Mouse (Mus musculus): Measurements from ENCODE around the gene Mme. TPM values are rescaled to one million over a fixed set of nuclear protein-coding genes. Genes with fewer than 3 reads are reported as not detected.

The Mme gene
- polyA plus RNA-seq, 1 experiment from 2014 or later = 3.3 TPM

DNA sequence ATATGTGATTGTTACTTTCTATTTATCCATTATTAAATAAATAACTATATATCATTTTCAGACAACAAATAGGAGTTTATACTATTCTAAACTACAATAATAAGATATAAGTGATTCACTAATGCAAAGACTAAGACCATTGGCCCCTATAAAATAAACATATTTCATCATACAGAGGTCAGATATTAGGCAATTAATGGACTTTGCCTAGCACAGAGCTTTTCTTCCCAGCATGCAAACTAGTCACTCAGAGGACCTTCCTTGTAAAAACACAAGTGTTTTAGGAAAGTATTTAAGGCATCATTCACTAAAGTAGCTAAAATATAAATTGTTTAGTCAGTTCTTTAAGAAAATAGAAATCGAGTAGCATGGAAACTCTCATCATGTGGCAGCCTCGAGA, 149.4 kb downstream of the Mme start:
- no peak for ATAC-seq (ENCODE audit: low FRiP score, low TSS enrichment)
- H3K36me3 ChIP-seq (ENCODE audit: control insufficient read depth, insufficient read depth, low read length) = no peaks in the 10 kb centered on the region
- no peaks in the 10 kb centered on the region for H3K4me1 ChIP-seq (ENCODE audit: control insufficient read depth, insufficient read depth, low read length)
- DNase-seq = no peak
- H3K9ac ChIP-seq (replicated peaks; ENCODE audit: low read length) = no peak overlapping the region
- no peaks in the 10 kb centered on the region for H3K9me3 ChIP-seq (ENCODE audit: control insufficient read depth, low read length)
- H3K27me3 ChIP-seq (ENCODE audit: control insufficient read depth, insufficient read depth, low read length) = no peaks in the 10 kb centered on the region
- 91% methylated on average over 2 of the region's 2 CpGs for WGBS
- H3K4me2 ChIP-seq (ENCODE audit: low read length) = no peak overlapping the region
- no peak overlapping the region for H3K4me3 ChIP-seq (replicated peaks; ENCODE audit: low read depth, low read length)
- H3K27ac ChIP-seq (replicated peaks; ENCODE audit: low read depth, low read length) = no peak overlapping the region

DNA sequence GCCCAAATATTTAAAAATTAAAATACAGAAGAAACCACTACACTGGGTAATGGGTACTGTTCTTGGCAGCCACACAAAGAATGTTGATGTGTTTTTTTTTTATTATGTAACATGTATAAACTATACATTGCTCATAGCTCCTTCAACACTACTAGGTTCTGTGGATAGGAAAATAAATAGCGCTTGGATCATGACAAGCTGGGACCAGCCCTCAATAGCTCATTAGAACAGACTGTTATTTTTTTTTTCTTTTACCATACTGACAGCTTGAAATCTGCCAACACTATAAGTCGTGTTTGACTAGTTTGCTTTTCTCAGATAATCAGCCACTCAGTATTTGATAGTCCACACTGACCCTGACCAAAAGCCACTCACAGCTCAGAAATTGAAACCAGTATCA, 150.0 kb downstream of the Mme start:
- no peak overlapping the region for H3K4me3 ChIP-seq (replicated peaks; ENCODE audit: low read depth, low read length)
- no peak overlapping the region for H3K27ac ChIP-seq (replicated peaks; ENCODE audit: low read depth, low read length)
- no peaks in the 10 kb centered on the region for H3K4me1 ChIP-seq (ENCODE audit: control insufficient read depth, insufficient read depth, low read length)
- no peaks in the 10 kb centered on the region for H3K27me3 ChIP-seq (ENCODE audit: control insufficient read depth, insufficient read depth, low read length)
- no peaks in the 10 kb centered on the region for H3K9me3 ChIP-seq (ENCODE audit: control insufficient read depth, low read length)
- no peaks in the 10 kb centered on the region for H3K36me3 ChIP-seq (ENCODE audit: control insufficient read depth, insufficient read depth, low read length)
- no peak overlapping the region for H3K4me2 ChIP-seq (ENCODE audit: low read length)
- WGBS = 84% methylated on average over 2 of the region's 2 CpGs
- DNase-seq = no peak
- ATAC-seq (ENCODE audit: low FRiP score, low TSS enrichment) = no peak
- no peak overlapping the region for H3K9ac ChIP-seq (replicated peaks; ENCODE audit: low read length)

DNA sequence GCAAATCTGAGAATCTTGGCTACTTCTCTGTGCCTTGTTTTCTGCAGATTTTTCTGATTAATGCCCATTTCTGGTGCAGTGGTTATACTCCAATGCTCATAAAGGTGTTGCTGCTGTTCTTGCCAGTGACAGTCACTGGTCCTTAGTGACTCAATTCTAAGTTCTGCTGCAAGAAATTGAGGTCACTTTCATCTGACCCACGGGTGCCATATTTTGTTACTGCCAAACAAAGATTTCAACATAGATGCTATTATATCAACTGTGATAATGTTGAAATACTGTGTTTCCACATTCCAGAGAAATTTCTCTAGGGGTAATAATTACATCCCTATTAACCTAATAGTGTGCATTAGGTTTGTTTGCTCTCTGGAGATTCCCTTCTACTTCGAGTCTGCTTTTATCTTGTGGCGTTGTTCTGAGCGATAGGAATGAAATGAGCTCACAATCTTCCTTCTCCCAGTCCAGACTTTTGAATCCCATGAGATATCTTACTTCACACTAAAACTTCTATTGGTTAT, 153.1 kb downstream of the Mme start:
- no peak overlapping the region for H3K4me3 ChIP-seq (replicated peaks; ENCODE audit: low read depth, low read length)
- no peak for ATAC-seq (ENCODE audit: low FRiP score, low TSS enrichment)
- 94% methylated on average over 4 of the region's 4 CpGs for WGBS

DNA sequence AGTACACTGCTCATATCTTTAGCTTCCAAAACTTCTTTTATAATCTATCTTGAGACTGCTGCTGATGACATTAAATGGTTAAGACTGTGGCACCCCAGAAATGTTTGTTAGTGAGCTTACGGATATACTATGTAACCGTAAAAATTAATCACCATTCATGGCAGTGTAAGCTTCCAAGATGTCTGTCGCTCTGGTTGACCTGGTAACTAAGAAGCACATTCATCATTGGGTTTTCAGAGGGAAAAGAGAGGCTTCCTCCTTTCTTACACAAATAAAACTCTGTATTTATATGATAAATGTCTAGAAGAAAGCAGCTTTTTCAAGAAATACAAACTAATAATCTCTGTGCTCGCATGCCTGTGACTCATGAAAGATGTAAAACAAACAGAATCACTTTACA, 156.8 kb downstream of the Mme start:
- Histone ChIP-seq H3K27me3 (ENCODE audit: control insufficient read depth, insufficient read depth, low read length) (no peaks in the 10 kb centered on the region), H3K9ac (replicated peaks; ENCODE audit: low read length) (no peak overlapping the region), H3K36me3 (ENCODE audit: control insufficient read depth, insufficient read depth, low read length) (no peaks in the 10 kb centered on the region), H3K9me3 (ENCODE audit: control insufficient read depth, low read length) (no peaks in the 10 kb centered on the region), H3K4me1 (ENCODE audit: control insufficient read depth, insufficient read depth, low read length) (no peaks in the 10 kb centered on the region), H3K4me3 (replicated peaks; ENCODE audit: low read depth, low read length) (no peak overlapping the region), H3K4me2 (ENCODE audit: low read length) (no peak overlapping the region), H3K27ac (replicated peaks; ENCODE audit: low read depth, low read length) (no peak overlapping the region)
- 81% methylated on average over 4 of the region's 4 CpGs for WGBS
- ATAC-seq (ENCODE audit: low FRiP score, low TSS enrichment) = no peak
- DNase-seq = no peak

More for the DNA sequence above, 153.1 kb downstream of the Mme start:
- no peak for DNase-seq
- no peak overlapping the region for H3K27ac ChIP-seq (replicated peaks; ENCODE audit: low read depth, low read length)
- H3K9ac ChIP-seq (replicated peaks; ENCODE audit: low read length) = no peak overlapping the region
- no peaks in the 10 kb centered on the region for H3K4me1 ChIP-seq (ENCODE audit: control insufficient read depth, insufficient read depth, low read length)
- no peaks in the 10 kb centered on the region for H3K9me3 ChIP-seq (ENCODE audit: control insufficient read depth, low read length)
- no peak overlapping the region for H3K4me2 ChIP-seq (ENCODE audit: low read length)
- H3K27me3 ChIP-seq (ENCODE audit: control insufficient read depth, insufficient read depth, low read length) = no peaks in the 10 kb centered on the region
- H3K36me3 ChIP-seq (ENCODE audit: control insufficient read depth, insufficient read depth, low read length) = no peaks in the 10 kb centered on the region

DNA sequence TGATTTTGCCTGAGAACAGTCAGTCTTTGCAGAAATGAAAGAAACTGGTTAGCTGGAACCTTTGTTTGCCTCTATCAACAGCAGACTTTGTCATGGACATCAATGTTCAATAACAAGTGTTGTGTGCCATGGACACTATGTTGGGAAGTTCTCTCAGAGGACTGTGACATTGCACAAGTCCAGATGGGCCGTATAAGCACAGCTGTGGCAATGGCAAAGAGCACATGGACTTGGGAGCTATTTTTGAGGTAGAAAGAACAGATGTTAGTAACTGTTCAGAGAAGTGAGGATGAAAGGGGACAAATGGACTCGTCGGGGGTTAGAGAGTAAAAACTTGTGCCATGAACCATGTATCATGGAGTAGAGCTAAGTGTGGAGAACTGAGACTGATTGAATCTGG, 165.1 kb downstream of the Mme start:
- Histone ChIP-seq H3K36me3 (ENCODE audit: control insufficient read depth, insufficient read depth, low read length) (no peaks in the 10 kb centered on the region), H3K4me3 (replicated peaks; ENCODE audit: low read depth, low read length) (no peak overlapping the region), H3K9ac (replicated peaks; ENCODE audit: low read length) (no peak overlapping the region), H3K4me1 (ENCODE audit: control insufficient read depth, insufficient read depth, low read length) (no peaks in the 10 kb centered on the region), H3K27ac (replicated peaks; ENCODE audit: low read depth, low read length) (no peak overlapping the region), H3K27me3 (ENCODE audit: control insufficient read depth, insufficient read depth, low read length) (no peaks in the 10 kb centered on the region), H3K4me2 (ENCODE audit: low read length) (no peak overlapping the region), H3K9me3 (ENCODE audit: control insufficient read depth, low read length) (no peaks in the 10 kb centered on the region)
- ATAC-seq (ENCODE audit: low FRiP score, low TSS enrichment) (no peak), DNase-seq (no peak)
- 89% methylated on average over 3 of the region's 3 CpGs for WGBS

DNA sequence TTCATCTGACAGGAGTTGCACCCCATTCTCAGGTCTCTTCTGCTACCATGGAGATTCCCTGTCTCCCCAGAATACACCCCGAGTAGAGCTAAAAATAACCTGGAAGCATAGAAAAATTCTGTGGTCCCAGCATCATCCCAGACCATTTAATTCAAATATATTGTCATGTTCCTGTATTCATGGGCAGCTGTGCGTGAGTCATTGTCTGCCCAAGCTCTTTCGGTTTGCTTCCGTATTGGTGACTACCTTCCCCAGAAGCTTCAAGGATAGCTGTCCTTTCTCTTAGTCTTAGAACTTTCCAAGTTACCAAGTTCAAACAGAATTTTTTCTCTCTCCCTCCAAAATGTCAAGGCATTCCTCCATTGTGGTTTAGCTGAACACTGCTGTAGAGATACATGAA, 169.7 kb downstream of the Mme start:
- H3K9me3 ChIP-seq (ENCODE audit: control insufficient read depth, low read length) = no peaks in the 10 kb centered on the region
- H3K4me1 ChIP-seq (ENCODE audit: control insufficient read depth, insufficient read depth, low read length) = no peaks in the 10 kb centered on the region
- 80% methylated on average over 4 of the region's 4 CpGs for WGBS
- DNase-seq (no peak), ATAC-seq (ENCODE audit: low FRiP score, low TSS enrichment) (no peak)
- no peak overlapping the region for H3K4me3 ChIP-seq (replicated peaks; ENCODE audit: low read depth, low read length)
- no peaks in the 10 kb centered on the region for H3K36me3 ChIP-seq (ENCODE audit: control insufficient read depth, insufficient read depth, low read length)
- H3K27me3 ChIP-seq (ENCODE audit: control insufficient read depth, insufficient read depth, low read length) = no peaks in the 10 kb centered on the region
- H3K27ac ChIP-seq (replicated peaks; ENCODE audit: low read depth, low read length) = no peak overlapping the region
- H3K4me2 ChIP-seq (ENCODE audit: low read length) = no peak overlapping the region
- H3K9ac ChIP-seq (replicated peaks; ENCODE audit: low read length) = no peak overlapping the region

DNA sequence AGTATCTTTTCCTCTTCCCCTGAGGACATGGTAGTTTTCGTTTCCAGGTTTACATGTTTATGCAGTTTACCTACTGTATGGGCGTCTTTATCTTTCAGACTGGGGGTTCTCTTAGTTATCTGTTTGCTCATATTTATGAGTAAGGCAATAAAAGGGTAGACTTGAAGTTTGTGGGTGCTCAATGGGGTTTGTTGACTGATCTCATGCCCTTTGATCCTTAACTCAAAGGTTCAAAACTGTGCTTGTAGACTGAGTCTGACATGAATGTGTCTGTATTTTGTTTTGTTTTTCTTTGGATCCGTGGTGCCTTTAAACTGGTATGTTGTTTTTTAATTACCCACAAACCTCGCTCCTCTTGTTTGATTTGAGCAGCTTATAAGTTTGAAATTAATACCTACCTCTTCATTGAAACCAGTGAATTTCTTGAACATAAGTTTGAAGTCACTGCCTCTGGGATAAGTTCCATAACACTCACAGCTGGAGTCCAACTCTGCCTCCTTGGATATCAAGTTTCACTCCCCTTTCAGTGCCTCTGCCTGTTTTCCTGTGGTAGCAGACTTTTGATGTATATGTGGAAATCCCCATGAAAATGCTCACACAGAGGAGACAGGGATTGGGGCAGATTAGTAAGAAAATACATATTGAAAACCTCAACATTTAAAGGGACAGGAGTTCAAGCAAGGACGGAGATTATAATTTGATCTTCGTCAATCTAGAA, 171.0 kb downstream of the Mme start:
- Histone ChIP-seq H3K9me3 (ENCODE audit: control insufficient read depth, low read length) (no peaks in the 10 kb centered on the region), H3K36me3 (ENCODE audit: control insufficient read depth, insufficient read depth, low read length) (no peaks in the 10 kb centered on the region), H3K4me2 (ENCODE audit: low read length) (no peak overlapping the region), H3K27me3 (ENCODE audit: control insufficient read depth, insufficient read depth, low read length) (no peaks in the 10 kb centered on the region), H3K27ac (replicated peaks; ENCODE audit: low read depth, low read length) (no peak overlapping the region), H3K4me3 (replicated peaks; ENCODE audit: low read depth, low read length) (no peak overlapping the region), H3K9ac (replicated peaks; ENCODE audit: low read length) (no peak overlapping the region), H3K4me1 (ENCODE audit: control insufficient read depth, insufficient read depth, low read length) (no peaks in the 10 kb centered on the region)
- ATAC-seq (ENCODE audit: low FRiP score, low TSS enrichment) (no peak), DNase-seq (no peak)
- 76% methylated on average over 6 of the region's 6 CpGs for WGBS

DNA sequence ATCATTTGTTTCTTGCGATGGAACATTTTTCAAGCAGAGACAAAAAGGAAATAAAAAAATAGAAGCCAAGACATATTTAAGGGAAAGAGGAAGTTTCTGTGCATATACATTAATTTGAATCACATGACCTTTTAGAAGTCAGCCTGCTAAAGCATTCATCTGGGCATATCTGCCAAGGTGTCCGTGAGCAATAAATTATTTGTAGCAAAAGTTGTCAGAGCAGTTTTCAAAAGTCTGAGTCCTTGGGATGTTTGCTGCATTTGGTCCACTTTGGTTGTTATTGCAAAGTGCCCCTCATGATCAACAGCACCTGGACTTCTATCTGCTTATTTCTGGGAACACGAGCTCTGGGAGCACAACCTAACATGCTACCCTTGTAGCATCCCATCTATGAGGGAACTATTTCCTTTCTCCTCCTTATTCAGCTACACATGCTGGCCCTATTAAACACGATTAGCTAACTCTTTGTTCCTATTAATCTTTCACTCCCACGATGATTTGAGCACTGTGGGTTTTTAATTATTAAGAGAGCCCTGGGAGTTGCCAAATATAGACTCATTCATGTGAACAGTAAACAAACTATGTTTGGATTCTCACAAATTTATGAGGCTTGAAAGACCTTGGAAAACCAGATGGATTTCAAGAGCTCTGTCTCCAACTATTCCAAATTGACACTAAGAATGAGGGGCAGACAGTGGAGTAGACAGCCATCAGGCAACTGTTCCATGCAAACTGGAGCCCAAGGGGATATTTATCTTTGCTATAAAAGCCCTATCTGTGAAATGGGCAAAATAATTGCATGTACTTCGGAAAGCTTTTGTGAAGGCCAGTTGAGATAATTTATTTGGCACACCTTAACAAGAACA, 171.9 kb downstream of the Mme start:
- Histone ChIP-seq H3K36me3 (ENCODE audit: control insufficient read depth, insufficient read depth, low read length) (no peaks in the 10 kb centered on the region), H3K4me3 (replicated peaks; ENCODE audit: low read depth, low read length) (no peak overlapping the region), H3K27me3 (ENCODE audit: control insufficient read depth, insufficient read depth, low read length) (no peaks in the 10 kb centered on the region), H3K4me1 (ENCODE audit: control insufficient read depth, insufficient read depth, low read length) (no peaks in the 10 kb centered on the region), H3K4me2 (ENCODE audit: low read length) (no peak overlapping the region), H3K9ac (replicated peaks; ENCODE audit: low read length) (no peak overlapping the region), H3K27ac (replicated peaks; ENCODE audit: low read depth, low read length) (no peak overlapping the region), H3K9me3 (ENCODE audit: control insufficient read depth, low read length) (no peaks in the 10 kb centered on the region)
- ATAC-seq (ENCODE audit: low FRiP score, low TSS enrichment) (no peak), DNase-seq (no peak)
- WGBS = 78% methylated on average over 6 of the region's 6 CpGs

All from midbrain, embryonic 14.5 days (tissue).